In genomic region chr4:116942695-116943094, GRCm38 (mm10) we compare ENCODE assay signal across 20 mouse cellular contexts. TPM values are rescaled to one million over a fixed set of nuclear protein-coding genes. Genes with fewer than 3 reads are reported as not detected.
DNase-seq lines count a peak whose midpoint lies in the region; ATAC-seq and TF ChIP-seq lines count a peak whose summit lies in the region.
"Had no signal": no experiment of that assay in that cellular context is flagged by ENCODE, and none has a peak within 500 bp of the region (broad histone marks: within the 10 kb centered on the region; RNA-seq: fewer than 3 reads in every experiment).

No protein-coding gene starts in this region.

- TF ChIP-seq EP300 in lung, postnatal 0 days (IDR thresholded peaks at IDR 0.05), result no peak

- no peaks in the 10 kb centered on the region for H3K27me3 ChIP-seq in hindbrain, embryonic 12.5 days
- no peaks in the 10 kb centered on the region for H3K27me3 ChIP-seq in hindbrain, embryonic 14.5 days (ENCODE audit: control insufficient read depth, insufficient read depth, low read length)
- no peaks in the 10 kb centered on the region for H3K27me3 ChIP-seq in forebrain, embryonic 14.5 days (replicated peaks; ENCODE audit: control insufficient read depth, insufficient read depth, low read length)
- no peaks in the 10 kb centered on the region for H3K27me3 ChIP-seq in lung, postnatal 0 days (replicated peaks; ENCODE audit: insufficient read depth, low read length)
- H3K27me3 ChIP-seq: CH12.LX; hindbrain, embryonic 15.5 days; intestine, embryonic 15.5 days; midbrain, embryonic 15.5 days had no signal

- no peak overlapping the region for H3K9ac ChIP-seq in hindbrain, embryonic 12.5 days
- no peak overlapping the region for H3K9ac ChIP-seq in hindbrain, embryonic 14.5 days
- no peak overlapping the region for H3K9ac ChIP-seq in forebrain, embryonic 14.5 days (ENCODE audit: low read length)
- no peak overlapping the region for H3K9ac ChIP-seq in lung, postnatal 0 days (replicated peaks; ENCODE audit: low read depth)
- H3K9ac ChIP-seq: hindbrain, embryonic 15.5 days; intestine, embryonic 15.5 days; midbrain, embryonic 15.5 days had no signal

- 0 out of 2 replicates have a peak overlapping the region, but pooled peaks have one; percentile 23 for H3K27ac ChIP-seq in hindbrain, embryonic 12.5 days
- no peak overlapping the region for H3K27ac ChIP-seq in hindbrain, embryonic 14.5 days
- peak overlapping the region; percentile 44; the same call in 1 of the 2 replicates for H3K27ac ChIP-seq in forebrain, embryonic 14.5 days (ENCODE audit: low read depth, low read length)
- H3K27ac ChIP-seq in lung, postnatal 0 days (ENCODE audit: low read length), result no peak overlapping the region
- H3K27ac ChIP-seq: hindbrain, embryonic 15.5 days; intestine, embryonic 15.5 days; midbrain, embryonic 15.5 days had no signal

- DNase-seq in hindbrain, embryonic 14.5 days (ENCODE audit: low spot score), result no peak
- DNase-seq in ES-CJ7 (ENCODE audit: low read depth, low spot score) (peak; percentile 16), R1 (ENCODE audit: low read depth, low spot score) (peak; percentile 30)
- peak; percentile 34 for DNase-seq in forebrain, embryonic 14.5 days (ENCODE audit: low spot score)
- DNase-seq in lung, postnatal 0 days (ENCODE audit: low spot score), result no peak
- DNase-seq in gastrocnemius, adult 8-10 months (ENCODE audit: low spot score in 2 of 2), result no peak
- DNase-seq: adrenal gland, postnatal 14 days; B cell, adult 2 months; cerebellum, adult 9-11 months; gastrocnemius, postnatal 10 days; kidney, adult 8-10 months; kidney, postnatal 14 days; thymus, adult 2 months; thymus, postnatal 4 days had no signal

- no peaks in the 10 kb centered on the region for H3K36me3 ChIP-seq in hindbrain, embryonic 12.5 days
- H3K36me3 ChIP-seq in hindbrain, embryonic 14.5 days (replicated peaks; ENCODE audit: control insufficient read depth, insufficient read depth), result no peaks in the 10 kb centered on the region
- no peaks in the 10 kb centered on the region for H3K36me3 ChIP-seq in forebrain, embryonic 14.5 days (ENCODE audit: control insufficient read depth, insufficient read depth, low read length)
- no peaks in the 10 kb centered on the region for H3K36me3 ChIP-seq in lung, postnatal 0 days (ENCODE audit: insufficient read depth, low read length)
- H3K36me3 ChIP-seq: hindbrain, embryonic 15.5 days; intestine, embryonic 15.5 days; midbrain, embryonic 15.5 days had no signal

- H3K4me3 ChIP-seq in hindbrain, embryonic 12.5 days, result no peak overlapping the region
- no peak overlapping the region for H3K4me3 ChIP-seq in hindbrain, embryonic 14.5 days (replicated peaks; ENCODE audit: low read length)
- no peak overlapping the region for H3K4me3 ChIP-seq in forebrain, embryonic 14.5 days (ENCODE audit: low read depth, low read length)
- H3K4me3 ChIP-seq in lung, postnatal 0 days (ENCODE audit: low read depth, low read length), result no peak overlapping the region
- H3K4me3 ChIP-seq: hindbrain, embryonic 15.5 days; intestine, embryonic 15.5 days; midbrain, embryonic 15.5 days had no signal

- no peak for ATAC-seq in hindbrain, embryonic 12.5 days (ENCODE audit: low FRiP score)
- no peak for ATAC-seq in hindbrain, embryonic 14.5 days (ENCODE audit: low FRiP score)
- ATAC-seq in forebrain, embryonic 14.5 days, result peak; percentile 73
- no peak for ATAC-seq in lung, postnatal 0 days
- ATAC-seq: intestine, embryonic 15.5 days; midbrain, embryonic 15.5 days had no signal

- peaks cover 24% of the 10 kb centered on the region for H3K4me1 ChIP-seq in hindbrain, embryonic 12.5 days
- H3K4me1 ChIP-seq in hindbrain, embryonic 14.5 days (replicated peaks; ENCODE audit: control insufficient read depth, insufficient read depth, low read length), result peaks cover 9% of the 10 kb centered on the region; the same call in 1 of the 2 replicates
- H3K4me1 ChIP-seq in forebrain, embryonic 14.5 days (ENCODE audit: control insufficient read depth, insufficient read depth, low read length), result peaks cover 21% of the 10 kb centered on the region
- no peaks in the 10 kb centered on the region for H3K4me1 ChIP-seq in lung, postnatal 0 days (ENCODE audit: insufficient read depth, low read depth, low read length)
- H3K4me1 ChIP-seq: intestine, embryonic 15.5 days had no signal

- no peak overlapping the region for H3K4me2 ChIP-seq in hindbrain, embryonic 12.5 days (replicated peaks)
- H3K4me2 ChIP-seq in hindbrain, embryonic 14.5 days (replicated peaks), result no peak overlapping the region
- H3K4me2 ChIP-seq in forebrain, embryonic 14.5 days (ENCODE audit: low read length), result no peak overlapping the region
- H3K4me2 ChIP-seq in lung, postnatal 0 days (replicated peaks; ENCODE audit: low read depth, low read length), result no peak overlapping the region
- H3K4me2 ChIP-seq: heart, embryonic 11.5 days; hindbrain, embryonic 15.5 days; intestine, embryonic 15.5 days; midbrain, embryonic 15.5 days had no signal

- TF ChIP-seq CTCF in lung, postnatal 0 days (IDR thresholded peaks at IDR 0.05), result no peak

- H3K9me3 ChIP-seq in hindbrain, embryonic 12.5 days (replicated peaks), result no peaks in the 10 kb centered on the region
- H3K9me3 ChIP-seq in hindbrain, embryonic 14.5 days (ENCODE audit: control insufficient read depth, low read length), result no peaks in the 10 kb centered on the region
- no peaks in the 10 kb centered on the region for H3K9me3 ChIP-seq in forebrain, embryonic 14.5 days (replicated peaks; ENCODE audit: control insufficient read depth, low read length)
- H3K9me3 ChIP-seq in lung, postnatal 0 days (ENCODE audit: low read length), result no peaks in the 10 kb centered on the region
- H3K9me3 ChIP-seq: hindbrain, embryonic 15.5 days; intestine, embryonic 15.5 days; midbrain, embryonic 15.5 days had no signal

- 42% methylated on average over 2 of the region's 2 CpGs for WGBS in hindbrain, embryonic 12.5 days
- WGBS in hindbrain, embryonic 14.5 days, result 34% methylated on average over 2 of the region's 2 CpGs
- 38% methylated on average over 2 of the region's 2 CpGs for WGBS in forebrain, embryonic 14.5 days
- 37% methylated on average over 2 of the region's 2 CpGs for WGBS in lung, postnatal 0 days

RNA-seq across cellular contexts. Expression of gene Urod, which starts 51.5 kb away (rescaled TPM):
- polyA plus RNA-seq in hindbrain, embryonic 12.5 days (2016; fragmentation: Nextera tagmentation; extraction: Ambion mirVana), result 87.5 and 90.2 TPM in 2 replicates
- polyA plus RNA-seq in hindbrain, embryonic 14.5 days (2014; fragmentation: Nextera tagmentation; extraction: Ambion mirVana), result 48.2 and 57.3 TPM in 2 replicates
- 66.1 and 70.3 TPM in 2 replicates for polyA plus RNA-seq in forebrain, embryonic 14.5 days (2014; fragmentation: Nextera tagmentation; extraction: Ambion mirVana)
- polyA plus RNA-seq in lung, postnatal 0 days (2015; fragmentation: Nextera tagmentation; extraction: Ambion mirVana), result 76.6 and 82.0 TPM in 2 replicates
- 10 to 100 TPM; 63.0 to 69.1 (median 65.4) TPM for total RNA-seq in gastrocnemius, adult 8-10 months (2022)

RNA-seq across cellular contexts. Expression of gene Hectd3, which starts 52.4 kb away (rescaled TPM):
- 20.2 and 20.6 TPM in 2 replicates for polyA plus RNA-seq in hindbrain, embryonic 12.5 days (2016; fragmentation: Nextera tagmentation; extraction: Ambion mirVana)
- 21.9 and 22.1 TPM in 2 replicates for polyA plus RNA-seq in hindbrain, embryonic 14.5 days (2014; fragmentation: Nextera tagmentation; extraction: Ambion mirVana)
- polyA plus RNA-seq in forebrain, embryonic 14.5 days (2014; fragmentation: Nextera tagmentation; extraction: Ambion mirVana), result 13.1 and 15.3 TPM in 2 replicates
- 9.6 and 10.2 TPM in 2 replicates for polyA plus RNA-seq in lung, postnatal 0 days (2015; fragmentation: Nextera tagmentation; extraction: Ambion mirVana)
- 10 to 100 TPM; 11.5 to 19.0 (median 14.5) TPM for total RNA-seq in gastrocnemius, adult 8-10 months (2022)

Comparison
In these comparisons a context has a peak if more than half of its experiments do, and no peak if none do; other contexts are left out.
1. H3K27ac ChIP-seq: peak in hindbrain, embryonic 12.5 days (single experiment) and forebrain, embryonic 14.5 days (single experiment); none in hindbrain, embryonic 14.5 days (single experiment) and lung, postnatal 0 days (single experiment).
2. DNase-seq: peak in ES-CJ7 (single experiment), R1 (single experiment) and forebrain, embryonic 14.5 days (single experiment); none in hindbrain, embryonic 14.5 days (single experiment), lung, postnatal 0 days (single experiment) and gastrocnemius, adult 8-10 months (0 of 2).